Mouse (Mus musculus) embryonic facial prominence, embryonic 15.5 days (tissue): Measurements from ENCODE around the gene Kat8. TPM values are rescaled to one million over a fixed set of nuclear protein-coding genes. Genes with fewer than 3 reads are reported as not detected.
A peak's percentile ranks its signal among the peaks of the same experiment; 100 is the strongest.

ENCODE experiments used
- ATAC-seq: fragments of 200-750 bp; cut with Nextera tagmentation; 2 replicates; pipeline ENCODE4 v1.8.0; 2017; ENCODE audit warnings: low read depth, moderate TSS enrichment; ENCODE audit not compliant: insufficient number of reproducible peaks, low FRiP score, low TSS enrichment
- H3K27ac ChIP-seq: fragments of 300-500 bp; sonication (generic); replicated peaks from 2 replicates; pipeline ENCODE4 v1.5.1; 2015; ENCODE audit warnings: mild to moderate bottlenecking, inconsistent platforms
- H3K27me3 ChIP-seq: fragments of 300-500 bp; sonication (generic); 2 replicates; pipeline ENCODE4 v1.6.1; 2015; ENCODE audit warnings: inconsistent platforms
- H3K36me3 ChIP-seq: fragments of 300-500 bp; sonication (generic); 2 replicates; pipeline ENCODE4 v1.6.1; 2015; ENCODE audit warnings: mild to moderate bottlenecking, inconsistent platforms
- H3K4me1 ChIP-seq: fragments of 300-500 bp; sonication (generic); 2 replicates; pipeline ENCODE4 v1.6.1; 2015; ENCODE audit warnings: inconsistent platforms
- H3K4me2 ChIP-seq: fragments of 300-500 bp; sonication (generic); replicated peaks from 2 replicates; pipeline ENCODE4 v1.6.1; 2015; ENCODE audit warnings: mild to moderate bottlenecking, inconsistent platforms
- H3K4me3 ChIP-seq: fragments of 300-500 bp; sonication (generic); replicated peaks from 2 replicates; pipeline ENCODE4 v1.5.1; 2015; ENCODE audit warnings: mild to moderate bottlenecking, inconsistent platforms
- H3K9ac ChIP-seq: fragments of 300-500 bp; sonication (generic); 2 replicates; pipeline ENCODE4 v1.6.1; 2015; ENCODE audit warnings: inconsistent platforms
- H3K9me3 ChIP-seq: fragments of 300-500 bp; sonication (generic); replicated peaks from 2 replicates; pipeline ENCODE4 v1.6.1; 2016; ENCODE audit warnings: inconsistent platforms
- WGBS: fragments of 180-500 bp; shearing (Covaris S2); methylation state at CpG from one replicate; pipeline ENCODE4 v1.1.7; 2015; 5-methylcytosine and 5-hydroxymethylcytosine counted together
- polyA plus RNA-seq: library from polyadenylated mRNA; unstranded; fragments of >200 nt; fragmentation: Nextera tagmentation; extraction: Ambion mirVana; gene quantifications from 2 replicates; pipeline ENCODE4 v1.2.1, GENCODE M21; 2015

Gene Kat8
- polyA plus RNA-seq = 39.8 and 40.2 TPM in 2 replicates

DNA sequence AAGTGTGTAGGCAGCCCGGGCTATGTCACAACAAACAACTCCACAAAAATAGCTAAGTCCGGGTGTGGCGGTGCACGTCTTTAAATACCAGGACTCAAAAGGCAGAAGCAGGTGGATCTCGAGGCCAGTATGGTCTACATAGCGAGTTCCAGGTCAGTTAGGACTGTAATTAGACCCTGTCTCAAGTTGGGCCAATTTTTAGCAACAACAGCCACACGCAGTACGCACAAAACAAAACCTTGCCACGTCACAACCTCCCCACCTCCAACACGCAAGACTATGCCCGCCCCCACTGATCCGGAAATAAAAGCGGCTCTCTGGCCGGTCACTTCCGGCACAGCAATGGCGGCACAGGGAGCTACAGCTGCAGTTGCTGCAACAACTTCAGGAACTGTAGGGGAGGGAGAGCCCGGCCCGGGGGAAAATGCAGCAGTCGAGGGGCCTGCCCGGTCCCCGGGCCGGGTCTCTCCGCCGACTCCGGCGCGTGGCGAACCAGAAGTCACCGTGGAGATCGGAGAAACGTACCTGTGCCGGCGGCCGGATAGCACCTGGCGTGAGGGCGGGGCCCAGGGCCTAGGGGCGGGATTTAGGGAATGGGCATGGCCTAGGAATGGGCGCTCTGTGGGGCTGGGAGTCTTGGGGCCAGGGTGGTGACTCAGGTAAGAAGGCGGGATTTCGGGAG is at the start of gene Kat8:
Gene Kat8, plus strand, starts transcription at position 327 of the 682 bp plus-strand sequence.
- H3K27ac ChIP-seq = peak within 1 kb of the TSS; percentile 92
- peaks cover 47% of the 10 kb centered on the region for H3K36me3 ChIP-seq
- WGBS = 1% methylated on average over 40 of the region's 40 CpGs
- H3K9ac ChIP-seq = peak within 1 kb of the TSS; percentile 72
- H3K4me3 ChIP-seq = peak within 1 kb of the TSS; percentile 94
- H3K9me3 ChIP-seq = no peaks in the 10 kb centered on the region
- peaks cover 14% of the 10 kb centered on the region for H3K4me1 ChIP-seq
- no peaks in the 10 kb centered on the region for H3K27me3 ChIP-seq
- H3K4me2 ChIP-seq = peak within 1 kb of the TSS; percentile 61
- peak; percentile 92 for ATAC-seq

DNA sequence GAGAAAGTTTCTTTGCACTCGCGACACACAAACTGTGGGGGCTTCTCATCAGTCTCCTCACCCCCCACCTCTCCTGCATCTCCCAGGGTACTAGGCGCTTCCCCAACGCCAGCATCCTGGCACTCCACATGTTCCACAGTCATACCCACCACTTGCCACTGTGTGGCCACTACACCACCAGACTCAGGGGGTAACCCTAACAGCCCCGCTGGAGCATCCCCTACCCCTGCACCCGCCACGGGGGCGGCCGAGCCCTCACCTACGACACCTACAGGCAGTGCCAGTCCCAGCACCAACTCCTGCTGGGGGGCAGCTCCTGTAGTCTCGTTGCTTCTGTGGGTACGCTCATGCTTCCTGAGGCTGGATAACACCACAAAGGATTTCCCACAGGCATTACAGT is 45.9 kb upstream of the Kat8 start:
- H3K36me3 ChIP-seq = peaks cover 38% of the 10 kb centered on the region
- ATAC-seq = no peak
- H3K27ac ChIP-seq = no peak overlapping the region
- H3K4me3 ChIP-seq = no peak overlapping the region
- H3K9me3 ChIP-seq = no peaks in the 10 kb centered on the region
- H3K9ac ChIP-seq = no peak overlapping the region
- H3K4me2 ChIP-seq = no peak overlapping the region
- H3K4me1 ChIP-seq = peaks cover 9% of the 10 kb centered on the region; the same call in 1 of the 2 replicates
- no peaks in the 10 kb centered on the region for H3K27me3 ChIP-seq
- 94% methylated on average over 12 of the region's 12 CpGs for WGBS

DNA sequence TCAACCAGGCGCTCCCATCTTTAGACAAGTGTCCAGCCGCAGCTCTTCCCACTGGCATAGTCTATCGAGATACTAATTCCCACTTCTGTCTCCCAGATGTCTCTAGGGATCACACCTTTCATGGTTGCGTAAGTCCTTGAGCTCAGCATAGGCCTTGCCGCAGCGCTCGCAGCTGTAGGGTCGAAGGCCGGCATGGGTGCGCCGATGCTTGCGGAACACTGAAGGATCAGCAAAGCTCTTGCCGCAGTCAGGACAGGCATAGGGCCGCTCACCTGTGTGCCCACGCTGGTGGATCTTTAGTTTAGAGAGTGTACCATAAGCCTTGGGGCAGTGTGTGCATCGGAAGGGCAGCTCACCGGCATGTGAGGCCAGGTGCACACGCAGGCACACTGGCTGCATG is 44.7 kb upstream of the Kat8 start:
- peaks cover 38% of the 10 kb centered on the region for H3K36me3 ChIP-seq
- peaks cover 9% of the 10 kb centered on the region; the same call in 1 of the 2 replicates for H3K4me1 ChIP-seq
- H3K4me3 ChIP-seq = no peak overlapping the region
- no peaks in the 10 kb centered on the region for H3K9me3 ChIP-seq
- 97% methylated on average over 18 of the region's 18 CpGs for WGBS
- no peak overlapping the region for H3K27ac ChIP-seq
- H3K9ac ChIP-seq = no peak overlapping the region
- no peak overlapping the region for H3K4me2 ChIP-seq
- no peak for ATAC-seq
- H3K27me3 ChIP-seq = no peaks in the 10 kb centered on the region

DNA sequence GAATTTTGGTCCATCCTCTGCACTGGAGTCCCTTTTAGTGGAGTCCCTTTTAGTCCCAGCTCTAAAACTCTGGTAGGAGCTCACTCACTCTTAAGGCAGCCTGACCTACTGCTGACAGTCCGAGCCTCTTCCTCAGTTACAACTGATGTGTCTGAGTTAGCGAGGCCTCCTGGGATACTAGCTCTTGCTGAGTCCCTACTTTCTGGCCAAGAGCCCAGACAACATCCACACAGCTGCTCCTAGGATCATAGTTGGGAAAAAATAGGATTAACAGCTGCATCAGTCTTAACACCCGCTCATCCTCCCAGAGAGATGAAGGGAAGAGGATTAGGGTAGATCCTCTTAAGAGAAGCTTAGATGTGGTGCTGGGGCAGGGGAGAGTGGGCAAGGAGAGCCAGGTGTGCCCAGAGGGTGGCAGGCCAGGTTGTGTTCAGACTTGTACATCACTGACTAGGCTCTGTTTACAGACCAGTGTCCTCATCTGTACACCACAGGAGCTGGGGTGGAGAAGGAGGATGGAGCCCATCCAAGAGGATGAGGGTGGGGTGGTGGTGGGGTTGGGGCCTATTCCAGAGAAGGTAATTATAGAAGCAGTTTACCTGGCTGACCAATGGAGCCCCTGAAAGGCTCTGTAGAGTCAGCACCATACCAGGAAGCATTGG is 43.0 kb upstream of the Kat8 start:
- Histone ChIP-seq H3K9me3 (no peaks in the 10 kb centered on the region), H3K36me3 (peaks cover 44% of the 10 kb centered on the region), H3K4me3 (no peak overlapping the region), H3K27me3 (no peaks in the 10 kb centered on the region), H3K4me1 (peaks cover 13% of the 10 kb centered on the region), H3K4me2 (no peak overlapping the region), H3K27ac (peak overlapping the region; percentile 31), H3K9ac (no peak overlapping the region)
- 37% methylated on average over 3 of the region's 3 CpGs for WGBS
- ATAC-seq = peak; percentile 59

DNA sequence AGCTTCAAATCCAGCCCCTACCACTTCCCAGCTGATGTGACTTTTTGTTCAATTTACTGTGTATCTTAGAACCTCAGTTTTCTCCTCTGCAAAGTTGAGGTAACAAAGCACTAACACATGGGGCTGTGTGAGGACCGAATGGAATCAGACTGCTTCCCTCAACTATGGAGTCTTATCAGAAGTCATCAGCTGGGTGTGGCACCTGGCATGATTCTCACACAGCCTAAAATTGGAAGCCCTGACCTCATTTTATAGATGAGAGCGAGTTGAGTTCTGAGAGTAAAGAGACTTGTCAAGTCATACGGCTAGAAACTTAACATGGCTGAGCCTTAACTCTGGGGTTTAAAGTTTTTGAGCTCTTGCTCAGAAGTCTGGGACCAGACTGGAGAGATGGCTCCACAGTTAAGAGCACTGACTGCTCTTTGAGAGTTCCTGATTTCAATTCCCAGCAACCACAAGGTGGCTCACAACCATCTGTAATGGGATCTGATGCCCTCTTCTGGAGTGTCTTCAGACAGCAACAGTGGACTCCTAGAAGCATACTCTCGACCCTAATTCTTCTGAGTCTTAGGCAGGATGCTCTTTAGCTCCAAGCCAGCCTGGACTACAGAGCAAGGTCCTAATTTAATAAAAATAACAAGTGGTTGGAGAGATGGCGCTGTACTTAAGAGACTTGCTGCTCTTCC is 42.0 kb upstream of the Kat8 start:
- no peak overlapping the region for H3K4me3 ChIP-seq
- H3K9ac ChIP-seq = no peak overlapping the region
- peaks cover 21% of the 10 kb centered on the region for H3K4me1 ChIP-seq
- H3K36me3 ChIP-seq = peaks cover 38% of the 10 kb centered on the region
- H3K27me3 ChIP-seq = no peaks in the 10 kb centered on the region
- H3K4me2 ChIP-seq = no peak overlapping the region
- WGBS = 74% methylated on average over 5 of the region's 5 CpGs
- H3K9me3 ChIP-seq = no peaks in the 10 kb centered on the region
- H3K27ac ChIP-seq = no peak overlapping the region
- no peak for ATAC-seq

DNA sequence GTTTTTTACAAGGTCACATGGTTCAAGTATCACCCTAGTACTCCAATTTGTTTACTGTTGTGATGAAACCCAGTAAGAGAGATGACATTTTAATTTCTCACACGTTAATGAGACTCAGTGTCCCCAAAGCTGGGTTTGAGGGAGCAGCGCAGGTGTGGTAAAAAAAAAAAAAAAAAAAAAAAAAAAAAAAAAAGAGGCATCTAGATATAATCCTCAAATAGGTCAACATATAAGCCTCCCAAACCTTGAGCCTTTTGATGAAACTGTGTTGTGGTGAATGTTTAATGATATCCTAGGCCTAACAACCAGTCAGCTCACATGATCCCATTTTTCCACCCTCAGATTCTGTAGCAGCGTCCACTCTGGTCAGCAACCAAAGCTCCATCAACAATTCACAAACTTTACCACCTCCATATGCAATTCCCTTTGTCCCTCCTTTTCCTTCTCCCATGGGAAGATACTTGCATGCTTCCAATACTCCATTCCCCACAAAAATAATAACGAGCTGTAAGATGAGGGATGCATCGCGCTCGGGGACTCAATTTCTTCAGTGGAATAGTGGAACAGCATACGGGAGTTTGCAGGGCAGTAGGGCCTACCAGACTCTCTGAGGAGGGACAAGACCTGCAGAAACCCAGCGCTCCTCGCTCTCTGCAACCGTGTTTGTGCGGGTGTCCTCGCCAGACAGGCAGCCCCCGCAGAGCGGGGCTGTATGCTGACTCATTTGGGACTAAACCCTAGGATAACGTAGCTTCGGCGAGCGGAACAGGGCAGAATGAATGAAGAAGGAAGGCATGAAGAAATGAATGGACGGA is 37.3 kb upstream of the Kat8 start:
- no peak for ATAC-seq
- Histone ChIP-seq H3K27me3 (no peaks in the 10 kb centered on the region), H3K9ac (peak overlapping the region; percentile 93), H3K4me2 (peak overlapping the region; percentile 76), H3K36me3 (peaks cover 29% of the 10 kb centered on the region), H3K4me1 (peaks cover 23% of the 10 kb centered on the region), H3K4me3 (peak overlapping the region; percentile 82), H3K9me3 (no peaks in the 10 kb centered on the region), H3K27ac (peak overlapping the region; percentile 99)
- WGBS = 4% methylated on average over 20 of the region's 20 CpGs

DNA sequence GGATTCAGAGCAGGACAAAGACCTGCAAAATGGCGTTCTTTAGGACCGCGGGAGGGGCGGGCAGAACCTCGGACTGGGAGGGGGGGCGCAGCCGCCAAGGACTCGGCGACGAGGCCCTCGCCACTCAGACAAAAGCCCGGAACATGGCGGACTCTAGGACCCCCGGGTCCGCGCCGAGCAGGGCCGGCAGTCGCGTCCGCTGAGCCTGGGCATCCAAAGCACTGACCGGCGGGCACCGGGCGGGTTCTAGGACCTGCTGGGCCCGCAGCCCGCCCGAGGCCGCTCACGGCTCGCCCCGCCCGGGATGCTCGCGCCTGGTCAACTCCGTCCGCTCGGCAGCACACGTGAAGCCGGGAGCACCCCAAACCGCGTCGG is 36.7 kb upstream of the Kat8 start:
- H3K4me1 ChIP-seq = peaks cover 23% of the 10 kb centered on the region
- no peaks in the 10 kb centered on the region for H3K9me3 ChIP-seq
- H3K27ac ChIP-seq = peak overlapping the region; percentile 99
- H3K27me3 ChIP-seq = no peaks in the 10 kb centered on the region
- peak overlapping the region; percentile 76 for H3K4me2 ChIP-seq
- ATAC-seq = peak; percentile 94
- peak overlapping the region; percentile 93 for H3K9ac ChIP-seq
- peak overlapping the region; percentile 82 for H3K4me3 ChIP-seq
- WGBS = under 1% methylated on average over 43 of the region's 43 CpGs
- peaks cover 35% of the 10 kb centered on the region for H3K36me3 ChIP-seq

DNA sequence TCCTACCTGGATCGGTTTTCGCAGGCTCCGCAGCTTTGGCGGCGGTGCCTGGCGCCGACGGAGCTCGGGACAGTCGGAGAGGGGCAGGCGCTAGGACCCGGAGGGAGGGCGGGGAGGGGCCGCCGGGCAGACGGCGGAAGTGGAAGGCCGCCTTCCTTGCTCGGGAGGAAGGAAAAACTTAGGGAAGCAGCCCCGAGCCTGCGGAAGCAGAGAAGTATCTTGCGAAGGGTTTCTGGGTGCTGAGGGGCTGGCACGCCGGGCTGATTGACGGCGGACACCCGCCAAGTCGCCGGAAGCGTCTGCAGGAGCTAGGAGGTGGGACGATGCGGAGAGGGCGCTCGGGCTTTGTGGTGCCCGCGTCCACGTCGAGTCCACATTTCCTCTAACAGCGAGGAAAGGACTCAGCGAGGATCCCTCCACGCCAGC is 36.3 kb upstream of the Kat8 start, which contains the start of gene Zfp646:
Gene Zfp646, plus strand, starts transcription at position 181 of the 426 bp plus-strand sequence.
- peak within 1 kb of the TSS; percentile 82 for H3K4me3 ChIP-seq
- peak within 1 kb of the TSS; percentile 93 for H3K9ac ChIP-seq
- peak; percentile 92 for ATAC-seq
- peak within 1 kb of the TSS; percentile 76 for H3K4me2 ChIP-seq
- peaks cover 23% of the 10 kb centered on the region for H3K4me1 ChIP-seq
- 0% methylated on average over 40 of the region's 41 CpGs for WGBS
- no peaks in the 10 kb centered on the region for H3K27me3 ChIP-seq
- peaks cover 39% of the 10 kb centered on the region for H3K36me3 ChIP-seq
- peak within 1 kb of the TSS; percentile 99 for H3K27ac ChIP-seq
- no peaks in the 10 kb centered on the region for H3K9me3 ChIP-seq

DNA sequence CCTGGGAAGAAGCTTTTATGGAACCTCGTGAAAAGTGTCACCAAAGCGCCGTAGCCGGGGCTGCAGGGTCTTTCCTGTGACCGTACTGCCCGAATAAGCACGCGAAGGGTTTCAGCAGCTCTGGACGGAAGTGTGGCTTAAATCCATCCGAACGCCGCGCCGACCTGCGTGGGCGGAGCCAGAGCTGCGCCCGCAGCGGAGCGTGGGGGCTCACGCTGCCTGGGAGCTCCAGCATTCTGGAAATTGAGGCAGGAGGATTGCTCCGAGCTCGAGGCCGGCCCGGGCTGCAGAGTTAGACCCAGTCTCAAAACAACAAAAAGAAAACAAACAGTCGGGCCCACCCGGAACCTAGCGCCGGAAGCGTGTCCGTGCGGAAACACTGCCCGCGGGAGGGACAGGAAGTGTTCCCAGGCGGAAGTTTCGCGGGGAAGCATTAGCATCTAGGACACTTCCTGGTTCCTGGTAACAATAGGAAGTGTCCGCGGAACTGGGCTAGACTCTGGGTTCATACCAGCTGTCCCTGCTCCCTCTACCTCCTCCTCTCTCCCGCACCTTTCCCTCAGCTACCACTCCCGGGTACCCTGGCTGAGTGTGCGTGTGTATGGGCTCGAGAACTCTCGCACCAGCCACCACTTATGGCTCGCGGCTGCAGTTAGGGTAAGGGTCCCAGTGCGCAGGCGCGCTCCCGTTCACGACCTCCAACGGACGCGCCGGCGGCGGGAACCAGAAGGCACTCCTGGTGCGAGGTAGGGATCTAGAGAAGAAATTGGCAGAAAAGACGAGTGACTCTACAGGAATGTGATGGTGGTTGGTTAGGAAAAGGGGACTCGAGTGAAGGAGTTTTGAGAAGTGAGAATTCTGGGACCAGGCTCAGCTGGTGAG is 35.6 kb upstream of the Kat8 start, which contains the start of gene Zfp668:
Gene Zfp668, minus strand, starts transcription at position 362 of the 882 bp plus-strand sequence.
- peaks cover 46% of the 10 kb centered on the region for H3K36me3 ChIP-seq
- H3K4me3 ChIP-seq = peak within 1 kb of the TSS; percentile 82
- peaks cover 23% of the 10 kb centered on the region for H3K4me1 ChIP-seq
- H3K27me3 ChIP-seq = no peaks in the 10 kb centered on the region
- peak within 1 kb of the TSS; percentile 93 for H3K9ac ChIP-seq
- H3K27ac ChIP-seq = peak within 1 kb of the TSS; percentile 99
- no peaks in the 10 kb centered on the region for H3K9me3 ChIP-seq
- ATAC-seq = peak; percentile 64
- H3K4me2 ChIP-seq = peak within 1 kb of the TSS; percentile 76
- WGBS = under 1% methylated on average over 60 of the region's 60 CpGs

DNA sequence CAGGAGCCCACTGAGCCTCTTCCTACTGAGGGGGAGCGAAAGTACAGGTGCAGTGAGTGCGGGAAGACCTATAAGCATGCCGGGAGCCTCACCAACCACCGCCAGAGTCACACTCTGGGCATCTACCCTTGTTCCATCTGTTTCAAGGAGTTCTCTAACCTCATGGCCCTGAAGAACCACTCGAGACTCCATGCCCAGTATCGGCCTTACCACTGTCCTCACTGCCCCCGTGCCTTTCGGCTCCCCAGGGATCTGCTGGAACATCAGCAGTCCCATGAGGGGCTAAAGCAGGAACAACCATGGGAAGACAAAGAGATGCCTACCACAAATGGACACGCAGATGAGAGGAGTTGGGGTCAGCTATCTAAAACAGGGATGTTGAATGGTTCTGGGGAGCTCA is 33.0 kb upstream of the Kat8 start:
- Histone ChIP-seq H3K4me2 (no peak overlapping the region), H3K9me3 (no peaks in the 10 kb centered on the region), H3K9ac (no peak overlapping the region), H3K27ac (no peak overlapping the region), H3K4me1 (peaks cover 38% of the 10 kb centered on the region), H3K27me3 (no peaks in the 10 kb centered on the region), H3K4me3 (no peak overlapping the region), H3K36me3 (peaks cover 65% of the 10 kb centered on the region)
- no peak for ATAC-seq
- WGBS = 94% methylated on average over 9 of the region's 9 CpGs
